Mouse (Mus musculus): ENCODE measurements around the gene Rims3.

The Rims3 gene

DNA sequence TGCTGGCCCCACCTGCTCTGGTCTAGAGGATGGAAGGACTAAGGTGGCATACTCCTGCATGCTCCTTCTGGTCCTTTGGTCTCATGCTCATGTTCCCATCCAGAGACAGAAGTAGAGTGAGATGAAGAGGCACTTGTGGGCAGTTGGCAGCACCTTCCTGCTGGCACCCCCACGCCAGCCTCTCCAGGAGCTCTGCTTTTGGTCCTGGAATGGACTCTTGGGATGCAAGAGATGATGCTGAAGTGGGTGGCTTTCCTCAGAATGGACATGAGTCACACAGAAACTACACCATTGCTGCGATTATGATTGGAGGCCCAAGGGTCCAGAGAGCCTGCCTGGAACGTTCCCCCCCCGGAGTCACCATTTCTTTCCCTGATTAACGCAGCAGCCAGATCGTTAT lies 5.7 kb upstream of the Rims3 start:
- in situ Hi-C loops (cut with MboI; ENCODE audit: unreplicated experiment in 2 of 2), result loop anchor here (5.0 to 10.0 kb wide), 3 partner anchors 63 to 376 kb away; partner anchors contain the start of gene Col9a2 (in 1 of the 2)

DNA sequence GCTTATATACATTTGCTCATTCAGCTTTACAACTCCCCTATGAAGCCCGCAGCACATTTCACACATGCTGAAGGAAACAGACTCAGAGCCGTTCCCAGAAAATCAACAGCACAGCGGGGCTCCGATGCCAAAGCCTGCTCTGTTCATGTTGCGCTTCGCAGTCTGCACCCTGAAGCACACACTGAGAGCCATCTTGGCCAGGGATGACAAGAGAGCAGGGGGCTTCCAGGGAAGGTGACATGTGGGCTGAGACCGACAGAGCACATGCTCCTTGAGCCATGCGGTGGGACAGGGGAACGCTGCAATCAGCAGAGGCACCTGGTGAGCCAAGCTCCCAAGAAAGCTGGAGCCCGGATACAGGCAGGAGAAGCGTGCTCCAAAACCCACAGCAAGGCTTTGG lies 5.2 kb upstream of the Rims3 start:
- in situ Hi-C loops (cut with MboI; ENCODE audit: unreplicated experiment in 2 of 2), result loop anchor here (5.0 to 10.0 kb wide), 3 partner anchors 63 to 375 kb away; partner anchors contain the start of gene Col9a2 (in 1 of the 2)

DNA sequence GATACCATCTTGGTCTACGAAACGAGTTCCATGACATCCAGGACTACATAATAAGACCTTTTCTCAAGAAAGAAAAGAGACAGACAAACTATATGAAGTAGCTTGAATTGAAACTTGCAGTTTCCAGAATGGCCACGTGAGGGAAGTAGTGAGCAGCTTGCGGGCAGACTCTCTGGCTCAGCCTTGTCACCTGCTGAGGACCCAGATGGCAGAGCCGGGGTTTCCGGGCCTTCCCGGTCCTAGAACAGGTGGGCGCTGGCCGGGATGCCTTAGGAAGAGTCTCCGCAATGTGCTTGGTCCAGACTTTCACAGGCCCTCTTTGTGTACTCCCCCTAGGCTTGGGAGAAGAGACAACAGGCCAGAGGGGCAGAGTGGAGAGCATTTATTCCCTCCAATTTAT lies 3.7 kb upstream of the Rims3 start:
- in situ Hi-C loops (cut with MboI; ENCODE audit: unreplicated experiment in 2 of 2), result no loop called here

DNA sequence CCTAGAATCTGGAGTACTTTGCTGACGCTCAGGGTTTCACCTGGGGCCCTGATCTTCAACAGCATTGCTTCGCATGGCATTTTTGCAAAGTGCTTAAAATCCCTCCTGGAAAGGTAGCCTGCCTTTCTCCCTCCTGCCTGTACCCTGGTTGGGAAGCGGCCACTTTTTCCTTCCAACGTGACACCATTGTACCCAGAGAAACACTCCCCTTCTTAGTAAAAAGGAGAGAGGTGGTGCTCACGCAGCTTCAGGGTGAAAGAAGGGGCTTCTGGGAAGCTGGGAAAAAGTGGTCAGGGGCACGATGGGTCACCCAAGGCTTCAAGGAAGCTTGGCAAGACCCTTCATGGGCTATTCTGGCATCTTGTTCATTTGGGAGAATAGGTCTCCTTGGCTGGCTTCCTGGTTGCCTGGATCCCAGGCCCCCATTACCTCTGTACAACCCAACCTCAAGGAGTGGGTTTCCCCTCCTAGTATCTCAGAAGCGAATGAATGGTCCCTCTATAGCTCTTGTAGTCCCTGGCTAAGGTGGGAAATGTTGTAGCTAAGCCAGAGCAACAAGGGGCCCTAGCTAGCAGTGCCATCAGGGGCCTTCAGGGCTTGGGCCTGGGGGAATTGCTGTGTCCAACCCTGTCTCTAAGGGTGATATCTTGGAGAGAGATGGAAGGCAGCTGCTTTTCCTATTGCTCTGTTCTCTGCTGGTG lies 894 bp downstream of the Rims3 start:
- in situ Hi-C loops (cut with MboI; ENCODE audit: unreplicated experiment in 2 of 2), result no loop called here

DNA sequence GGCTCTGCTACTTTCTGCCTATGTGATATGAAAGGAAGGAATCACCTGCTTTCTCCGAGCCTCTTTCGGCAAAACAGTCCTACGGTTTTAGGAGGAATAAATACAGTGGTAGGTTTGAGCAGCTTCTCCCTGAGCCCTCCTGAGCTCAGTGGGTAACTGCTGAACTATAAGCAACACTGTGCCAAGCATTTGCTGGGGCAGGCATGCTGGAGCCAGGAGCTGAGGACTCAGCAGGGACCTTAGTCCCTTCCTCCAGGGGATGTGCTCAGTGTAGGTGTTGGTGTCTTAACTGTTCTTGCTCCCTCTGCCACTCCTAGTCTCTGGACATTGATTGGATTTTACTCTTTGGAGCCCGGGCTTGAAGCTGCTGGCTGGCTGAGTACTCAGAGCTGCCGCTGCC lies 1.8 kb downstream of the Rims3 start:
- in situ Hi-C loops (cut with MboI; ENCODE audit: unreplicated experiment in 2 of 2), result no loop called here

DNA sequence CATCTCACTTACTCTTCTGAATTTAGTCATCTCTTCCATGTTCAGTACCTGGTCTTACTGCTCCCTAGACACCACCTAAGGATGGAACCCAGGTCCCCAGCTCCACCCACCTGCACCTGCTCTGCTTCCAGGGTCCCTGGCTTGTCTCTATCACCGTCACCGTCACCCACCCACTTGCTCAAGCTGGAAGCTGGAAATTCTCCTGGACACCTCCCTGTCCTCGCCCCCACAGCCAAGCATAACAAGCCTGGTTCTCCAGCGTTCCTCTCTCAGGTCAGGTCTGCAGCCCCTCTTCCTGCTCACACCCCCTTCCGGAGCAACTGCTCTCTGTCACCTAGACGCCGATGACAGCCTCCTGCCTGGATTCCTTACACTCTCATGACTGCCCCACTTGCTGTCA lies 5.2 kb downstream of the Rims3 start:
- in situ Hi-C loops (cut with MboI; ENCODE audit: unreplicated experiment in 2 of 2), result no loop called here

DNA sequence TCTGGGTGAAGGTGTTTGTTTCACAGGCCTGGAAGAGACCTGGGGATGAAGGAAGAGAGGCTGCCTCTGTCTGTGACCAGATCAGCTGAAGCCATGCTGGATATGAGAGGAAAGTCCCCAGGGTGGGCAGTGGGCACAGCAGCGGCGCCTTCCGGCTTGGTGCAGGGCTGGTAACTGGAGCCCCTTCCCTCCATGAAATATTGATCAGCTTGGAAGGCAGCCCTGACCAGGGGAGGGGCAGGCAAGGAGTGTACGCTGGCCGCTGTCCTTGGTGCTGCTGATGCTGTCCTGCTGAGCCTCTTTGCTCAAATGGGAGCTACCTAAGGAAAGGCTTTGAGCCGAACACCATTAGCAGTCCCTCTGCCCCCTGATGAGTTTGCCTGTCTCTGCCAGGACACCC lies 11.6 kb downstream of the Rims3 start:
- in situ Hi-C loops (cut with MboI; ENCODE audit: unreplicated experiment in 2 of 2), result no loop called here

DNA sequence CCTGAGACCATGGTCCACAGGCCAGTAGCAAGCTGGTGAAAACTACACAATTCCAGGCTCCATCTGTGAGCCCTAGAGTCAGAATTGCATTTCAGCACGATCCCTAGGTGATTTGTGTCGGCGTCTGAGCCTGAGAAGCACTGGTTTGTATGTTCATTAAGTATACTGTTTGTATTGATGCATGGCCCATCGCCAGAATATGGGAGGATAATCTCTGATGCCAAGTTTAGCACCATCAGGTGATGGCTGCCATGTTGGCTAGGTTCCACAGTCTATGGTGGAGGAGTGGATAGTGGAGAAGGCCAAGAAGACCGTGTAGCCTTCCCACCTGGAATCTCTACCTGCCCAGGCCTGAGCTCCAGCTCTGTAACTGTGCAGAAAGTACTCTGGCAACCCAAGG lies 13.6 kb downstream of the Rims3 start:
- in situ Hi-C loops (cut with MboI; ENCODE audit: unreplicated experiment in 2 of 2), result no loop called here

DNA sequence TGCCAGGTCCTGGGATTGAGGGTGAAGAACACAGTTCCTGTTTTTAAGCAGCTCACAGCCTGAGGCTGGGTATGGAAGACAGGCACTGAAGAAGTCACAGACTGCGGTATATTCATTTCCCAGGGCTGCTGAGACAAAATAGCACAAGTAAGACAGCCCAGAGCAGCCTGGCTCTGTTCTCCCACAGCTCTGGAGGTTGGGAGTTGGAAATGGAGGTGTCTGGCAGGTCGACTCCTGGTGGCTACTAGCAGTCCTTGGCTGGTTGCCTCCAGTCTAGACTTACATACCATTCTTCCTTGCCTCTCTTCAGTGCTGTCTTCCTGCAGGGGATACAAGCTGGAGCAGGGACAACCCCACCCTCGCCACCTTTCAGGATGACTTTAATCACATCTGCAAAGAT lies 14.4 kb downstream of the Rims3 start:
- in situ Hi-C loops (cut with MboI; ENCODE audit: unreplicated experiment in 2 of 2), result no loop called here

DNA sequence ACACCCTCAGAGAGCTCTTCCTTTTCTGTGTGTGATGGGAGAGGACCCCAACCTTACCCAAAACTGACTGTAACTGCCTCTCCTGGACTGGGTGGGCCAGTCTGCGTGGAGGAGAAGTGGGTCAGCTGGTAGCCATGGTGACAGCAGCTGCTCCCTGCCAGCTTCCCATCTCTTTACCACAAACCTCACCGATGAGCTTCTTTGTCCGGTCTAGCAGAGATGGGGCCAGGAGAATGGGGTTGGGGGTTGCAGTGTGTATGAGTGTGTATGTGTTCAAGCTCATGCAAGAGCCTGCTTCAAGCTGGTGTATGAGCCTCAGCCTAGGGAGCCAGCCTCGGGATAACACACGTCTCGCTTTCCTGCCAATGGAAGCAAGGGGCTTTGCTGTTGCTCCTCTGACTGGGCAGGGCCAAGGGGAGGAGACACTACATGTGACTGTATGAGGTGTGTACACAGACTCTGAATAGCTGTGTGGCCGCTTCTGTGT lies 15.7 kb downstream of the Rims3 start:
- in situ Hi-C loops (cut with MboI; ENCODE audit: unreplicated experiment in 2 of 2), result no loop called here

DNA sequence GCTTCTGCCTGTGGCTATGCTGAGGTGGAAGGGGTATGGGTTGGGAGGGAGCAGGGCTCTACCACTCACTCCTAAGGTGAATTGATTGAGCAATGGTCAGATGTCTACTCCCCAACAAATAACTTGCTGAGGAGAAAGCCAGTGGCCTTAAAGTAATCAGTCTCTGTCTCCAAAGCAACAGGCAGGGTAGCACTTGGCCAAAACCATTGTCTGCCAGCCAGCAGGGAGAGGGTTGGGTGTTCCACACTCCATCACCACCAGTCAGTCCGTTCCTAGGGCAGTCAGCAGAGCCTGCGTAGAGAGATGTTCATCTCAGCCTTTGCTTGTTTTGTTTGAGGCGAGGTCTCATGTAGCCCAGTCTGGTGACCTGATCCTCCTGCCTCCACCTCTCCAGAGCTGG lies 21.3 kb downstream of the Rims3 start:
- in situ Hi-C loops (cut with MboI; ENCODE audit: unreplicated experiment in 2 of 2), result loop anchor here in 1 of 2 experiments (25.0 kb wide), 1 partner anchor 639 kb away; no protein-coding TSS in a partner anchor

DNA sequence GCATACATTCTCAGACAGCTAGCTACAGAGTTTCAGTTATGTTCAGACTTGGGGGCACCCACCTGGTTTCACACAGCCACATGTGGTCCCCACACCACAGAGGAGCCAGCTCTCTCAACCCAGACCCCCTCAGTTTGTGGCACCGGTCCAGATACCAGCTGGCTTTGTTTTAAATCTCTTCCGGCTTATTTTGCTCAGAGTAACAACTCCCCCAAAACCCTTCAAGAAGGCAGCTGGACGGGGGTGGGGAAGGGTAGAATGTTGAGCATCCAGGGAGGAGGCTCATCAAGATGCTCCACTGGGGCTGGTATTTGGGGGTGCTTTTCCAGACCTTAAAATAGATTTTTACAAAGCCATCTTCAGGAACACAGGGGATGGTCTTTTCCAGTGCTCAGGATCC lies 24.1 kb downstream of the Rims3 start:
- in situ Hi-C loops (cut with MboI; ENCODE audit: unreplicated experiment in 2 of 2), result loop anchor here in 1 of 2 experiments (25.0 kb wide), 1 partner anchor 641 kb away; no protein-coding TSS in a partner anchor

DNA sequence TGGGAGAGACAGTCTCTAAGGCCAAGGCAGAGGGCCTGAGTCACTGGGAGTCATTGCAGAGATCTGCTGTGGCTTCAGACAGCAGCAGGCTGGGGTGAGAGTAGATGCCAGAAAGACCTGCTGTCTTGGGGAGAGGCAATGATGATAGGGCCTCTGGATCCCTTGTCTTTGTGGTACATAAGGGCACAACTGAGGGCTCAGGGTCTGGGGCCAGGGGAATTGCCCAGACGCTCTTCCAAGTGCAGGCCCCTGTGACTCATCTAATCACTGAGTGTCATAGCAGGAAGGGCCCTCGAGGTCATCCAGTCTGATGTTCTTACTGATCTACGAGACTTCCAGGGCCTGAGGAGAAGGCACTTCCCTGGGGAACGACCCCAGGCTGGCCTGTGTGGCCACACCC lies 24.8 kb downstream of the Rims3 start:
- in situ Hi-C loops (cut with MboI; ENCODE audit: unreplicated experiment in 2 of 2), result loop anchor here in 1 of 2 experiments (25.0 kb wide), 1 partner anchor 642 kb away; no protein-coding TSS in a partner anchor

DNA sequence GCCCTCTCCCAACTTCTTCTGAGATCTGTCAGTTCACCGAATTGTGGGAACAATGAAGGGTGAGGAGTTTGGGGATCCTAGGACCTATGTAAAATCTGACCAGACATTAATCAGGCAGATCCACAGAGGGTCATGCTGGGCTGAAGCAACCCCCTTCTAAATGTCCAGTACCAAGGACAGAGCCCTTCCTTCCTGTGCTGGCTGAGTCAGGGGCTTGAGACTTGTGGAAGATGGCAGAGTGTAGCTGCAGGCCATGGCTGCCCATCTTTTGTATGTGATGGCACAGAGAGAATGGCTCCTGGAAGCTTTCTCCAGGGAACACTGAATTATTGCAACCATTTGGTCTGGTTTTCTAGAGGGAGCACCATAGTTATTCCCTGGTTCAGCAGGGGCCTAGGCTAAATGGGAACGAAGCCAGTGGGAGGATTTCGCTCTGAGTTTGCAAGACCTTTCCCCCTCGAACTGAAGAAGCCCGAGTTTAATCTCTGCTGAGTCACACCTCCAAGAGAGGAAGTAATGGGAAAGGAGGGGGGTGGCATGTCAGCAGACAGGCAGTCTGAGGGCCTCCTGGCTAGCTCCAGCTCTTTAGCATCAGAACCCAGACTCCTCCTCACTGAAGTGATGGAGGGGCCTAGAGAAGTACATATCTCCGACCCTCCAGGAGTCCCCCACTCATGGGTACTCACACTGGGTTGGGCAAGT lies 26.3 kb downstream of the Rims3 start:
- in situ Hi-C loops (cut with MboI; ENCODE audit: unreplicated experiment in 2 of 2), result loop anchor here (10.0 to 25.0 kb wide), 2 partner anchors 286 to 644 kb away; no protein-coding TSS in a partner anchor

DNA sequence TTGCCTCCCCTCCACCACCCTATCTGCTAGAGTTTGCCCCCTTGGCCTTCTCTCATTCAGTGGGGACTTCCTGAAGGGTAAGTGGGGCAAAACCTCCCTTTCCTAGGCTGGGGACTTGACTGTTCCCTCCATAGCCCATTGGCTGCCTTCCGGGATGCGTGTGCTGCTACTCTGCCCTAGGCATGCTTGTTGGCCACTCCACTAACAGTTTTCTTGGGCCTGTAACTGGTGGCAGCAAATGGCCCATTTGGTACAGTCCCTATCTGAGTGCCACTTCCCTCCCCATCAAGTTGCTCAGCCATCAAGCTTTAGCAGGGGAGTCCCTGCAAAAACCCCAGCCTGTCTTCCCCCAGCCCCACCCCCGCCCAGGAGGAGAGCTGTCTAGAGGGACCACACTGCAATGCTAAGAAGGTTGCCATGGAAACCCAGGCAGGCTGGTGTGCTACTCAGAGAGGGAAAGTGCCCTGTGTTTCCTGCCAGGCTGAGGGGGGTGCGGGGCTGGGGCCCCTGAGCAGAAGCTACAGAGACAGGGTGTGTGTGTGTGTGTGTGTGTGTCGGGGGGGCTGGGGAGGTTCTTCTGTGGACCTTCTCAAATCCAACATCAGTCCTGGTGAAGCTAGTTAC lies 27.5 kb downstream of the Rims3 start:
- in situ Hi-C loops (cut with MboI; ENCODE audit: unreplicated experiment in 2 of 2), result loop anchor here (10.0 to 25.0 kb wide), 2 partner anchors 287 to 645 kb away; no protein-coding TSS in a partner anchor

DNA sequence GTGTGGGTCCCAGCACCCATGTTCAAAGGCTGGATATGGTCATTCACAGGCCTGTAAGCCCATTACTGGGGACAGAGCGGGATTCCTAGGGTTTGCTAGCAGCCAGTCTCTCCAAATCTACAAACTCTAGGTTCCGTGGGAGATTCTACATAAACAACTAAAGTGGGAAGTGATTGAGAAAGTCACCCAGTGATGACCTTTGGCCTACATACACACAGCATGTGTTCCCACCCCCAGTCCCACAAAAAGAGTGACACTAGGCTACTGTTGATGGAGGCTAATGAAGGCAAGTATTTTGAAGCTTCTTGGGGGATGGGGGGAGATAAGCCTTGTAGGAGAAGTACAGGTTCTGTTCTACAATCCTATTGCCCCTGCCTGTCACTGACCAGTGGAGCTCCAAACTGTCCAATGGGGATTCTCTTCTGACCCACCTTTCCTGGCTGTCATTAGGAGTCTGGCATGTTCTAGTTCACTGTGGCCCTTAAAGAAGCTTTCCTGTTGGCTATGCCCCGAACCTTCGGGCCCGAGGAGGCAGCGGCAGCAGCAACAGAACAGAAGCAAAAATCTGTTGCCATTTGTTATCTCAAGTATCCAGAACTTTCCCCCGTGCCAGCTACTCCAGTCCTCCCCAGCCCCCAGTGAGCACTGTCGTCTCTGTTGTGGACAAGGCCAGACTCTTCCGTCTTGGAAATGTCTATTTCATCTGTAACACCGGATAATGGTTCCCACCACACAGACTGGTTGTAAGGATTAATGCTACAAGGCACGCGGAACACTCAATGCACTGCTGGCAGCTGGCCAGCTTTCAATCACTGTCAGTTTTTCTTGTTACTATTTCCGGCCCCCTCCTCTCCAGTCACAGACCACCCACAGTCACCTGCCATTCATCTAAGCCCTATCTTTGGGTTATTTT lies 30.8 kb downstream of the Rims3 start:
- in situ Hi-C loops (cut with MboI; ENCODE audit: unreplicated experiment in 2 of 2), result loop anchor here (10.0 to 25.0 kb wide), 2 partner anchors 291 to 648 kb away; no protein-coding TSS in a partner anchor

DNA sequence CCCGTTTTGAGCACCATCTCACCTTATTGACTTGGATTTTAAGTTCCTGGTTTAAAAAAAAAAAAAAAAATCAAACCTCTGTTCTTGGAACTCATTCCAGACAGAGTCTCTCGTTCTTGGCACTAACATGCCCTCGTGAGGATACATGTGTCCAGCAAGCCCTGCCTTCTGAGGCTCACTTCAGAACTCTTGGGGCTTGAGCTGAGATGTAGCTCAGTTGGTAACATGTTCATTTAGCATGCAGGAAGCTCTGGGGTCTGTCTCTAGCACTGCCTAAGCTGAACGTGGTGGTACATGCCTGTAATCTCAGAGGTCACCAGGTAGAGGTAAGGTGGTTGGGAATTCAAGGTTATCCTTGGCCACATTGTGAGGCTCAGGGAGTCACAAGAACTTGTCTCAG lies 31.5 kb downstream of the Rims3 start:
- in situ Hi-C loops (cut with MboI; ENCODE audit: unreplicated experiment in 2 of 2), result loop anchor here (10.0 to 25.0 kb wide), 2 partner anchors 291 to 649 kb away; no protein-coding TSS in a partner anchor

DNA sequence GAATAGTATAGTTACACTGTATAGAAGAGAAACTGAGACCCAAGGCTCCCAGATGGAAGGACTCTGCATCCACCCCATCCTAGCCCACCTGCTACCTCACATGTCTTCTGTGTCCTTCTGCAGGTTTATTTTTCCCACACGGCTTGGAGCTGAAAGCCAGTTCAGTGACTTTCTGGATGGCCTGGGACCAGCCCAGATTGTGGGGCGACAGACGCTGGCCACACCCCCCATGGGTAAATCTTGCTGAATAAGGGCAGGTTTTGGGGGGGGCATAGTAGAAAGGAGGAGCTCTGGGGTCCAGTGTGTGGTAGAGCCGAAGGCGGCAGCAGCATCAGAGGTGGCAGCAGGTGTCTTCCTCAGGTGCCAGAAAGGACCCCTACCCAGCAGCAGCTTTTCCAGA lies 32.2 kb downstream of the Rims3 start:
- in situ Hi-C loops (cut with MboI; ENCODE audit: unreplicated experiment in 2 of 2), result loop anchor here (10.0 to 25.0 kb wide), 2 partner anchors 292 to 650 kb away; no protein-coding TSS in a partner anchor

DNA sequence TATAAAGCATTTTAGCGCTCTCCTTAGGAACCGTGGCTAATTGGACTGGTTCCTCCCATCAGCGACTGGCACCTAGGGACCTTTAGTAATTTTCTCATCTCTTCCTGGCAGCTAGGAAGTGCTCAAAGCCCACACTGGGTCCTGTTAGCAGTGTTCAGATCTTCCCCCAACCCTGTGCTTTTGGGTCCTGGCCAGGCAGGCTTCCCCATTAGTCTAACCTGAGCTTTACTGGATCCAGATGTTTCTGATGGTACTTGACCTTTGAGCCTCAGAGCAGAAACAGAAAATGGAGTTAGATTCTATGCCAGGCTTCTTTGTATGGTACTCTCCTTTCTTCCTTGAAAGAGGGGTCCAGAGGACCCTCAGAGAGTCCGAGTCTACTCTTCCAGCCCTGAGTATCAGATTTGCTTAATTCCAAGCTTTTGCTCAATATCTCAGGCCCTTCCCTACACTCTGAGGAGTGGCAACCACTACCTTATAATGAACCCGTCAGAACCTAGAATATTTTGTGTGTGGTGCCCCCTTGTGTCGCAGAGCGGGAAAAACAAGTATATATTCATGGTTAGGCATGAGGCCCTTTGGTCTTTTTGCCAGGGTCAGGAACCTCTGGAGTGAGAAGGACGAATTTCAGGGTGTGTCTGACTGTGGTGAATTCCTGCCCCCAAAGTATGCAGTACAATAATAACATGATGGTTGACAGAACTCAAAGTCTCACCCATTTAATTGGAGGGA lies 32.9 kb downstream of the Rims3 start:
- in situ Hi-C loops (cut with MboI; ENCODE audit: unreplicated experiment in 2 of 2), result loop anchor here (10.0 to 25.0 kb wide), 2 partner anchors 293 to 650 kb away; no protein-coding TSS in a partner anchor
